Mouse (Mus musculus): Measurements from ENCODE around the gene Lmf1.

GRCm38 (mm10) chr17:25652272-25652671 is 73.4 kb downstream of the Lmf1 start:
- TF ChIP-seq POLR2A (IDR thresholded peaks at IDR 0.05; ENCODE audit: low read depth, low read length) (no peak), CTCF (IDR thresholded peaks at IDR 0.05; ENCODE audit: borderline replicate concordance, insufficient read depth, low read length) (no peak)

All from embryonic fibroblast, embryonic 13.5 days (primary cell).